Mouse (Mus musculus) bone marrow macrophage, adult 2 months (primary cell): ENCODE data around the gene Fancm.

Source experiments
- CTCF ChIP-seq: IDR thresholded peaks from 2 replicates; pipeline ENCODE4 v1.5.1; 2012; ENCODE audit warnings: low read depth, mild to moderate bottlenecking, low read length, moderate library complexity
- POLR2A ChIP-seq: IDR thresholded peaks from 2 replicates; pipeline ENCODE4 v1.6.1; 2012; ENCODE audit warnings: mild to moderate bottlenecking, low read depth, low read length, borderline replicate concordance

GRCm38 (mm10) chr12:65111503-65111902 lies 36.1 kb downstream of the Fancm start:
- TF ChIP-seq CTCF (no peak), POLR2A (no peak)
